Mouse (Mus musculus) ES-CJ7 (cell line): ENCODE data around the gene Krtap12-1.
A peak's percentile ranks its signal among the peaks of the same experiment; 100 is the strongest.
"Not testable (repeated sequence)": the region's sequence is repeated elsewhere in the genome, so short reads cannot be mapped to it uniquely, and the experiment has no call there.

ENCODE experiments used
- DNase-seq: peaks from one replicate; pipeline ENCODE4 v3.0.0; 2011; ENCODE audit warnings: low read depth, low spot score

The Krtap12-1 gene

DNA sequence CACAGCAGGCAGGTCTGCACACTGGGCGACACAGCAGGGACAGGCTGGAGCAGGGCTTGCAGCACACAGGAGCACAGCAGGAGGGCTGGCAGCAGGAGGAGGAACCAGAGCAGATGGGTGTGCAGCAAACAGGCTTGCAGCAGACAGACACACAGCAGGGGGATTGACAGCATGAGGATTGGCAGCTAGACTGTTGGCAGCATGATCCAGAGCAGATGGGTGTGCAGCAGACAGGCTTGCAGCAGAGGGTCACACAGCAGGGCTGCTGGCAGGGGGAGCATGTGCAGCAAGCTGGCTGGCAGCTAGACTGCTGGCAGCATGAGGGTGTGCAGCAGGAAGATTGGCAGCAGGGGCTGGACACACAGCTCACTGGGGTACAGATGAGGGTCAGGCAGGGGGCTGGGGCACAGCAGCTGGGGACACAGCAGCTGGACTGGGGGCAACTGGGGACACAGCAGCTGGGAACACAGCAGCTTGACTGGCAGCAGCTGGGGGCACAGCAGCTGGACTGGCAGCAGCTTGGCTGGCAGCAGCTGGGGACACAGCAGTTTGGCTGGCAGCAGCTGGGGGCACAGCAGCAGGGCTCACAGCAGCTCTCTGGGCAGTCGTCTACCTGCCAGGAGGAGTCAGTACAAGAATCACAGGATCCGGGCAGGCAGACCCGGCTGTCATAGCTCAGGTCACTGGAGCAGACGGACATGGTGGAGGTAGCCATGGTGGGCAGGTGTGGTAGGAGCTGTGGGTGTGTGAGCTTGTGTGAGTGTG lies 21.7 kb downstream of the Krtap12-1 start, which contains the start of gene Gm18596:
Gene Gm18596, minus strand, starts transcription at position 715 of the 765 bp plus-strand sequence.
- not testable (repeated sequence) for DNase-seq

DNA sequence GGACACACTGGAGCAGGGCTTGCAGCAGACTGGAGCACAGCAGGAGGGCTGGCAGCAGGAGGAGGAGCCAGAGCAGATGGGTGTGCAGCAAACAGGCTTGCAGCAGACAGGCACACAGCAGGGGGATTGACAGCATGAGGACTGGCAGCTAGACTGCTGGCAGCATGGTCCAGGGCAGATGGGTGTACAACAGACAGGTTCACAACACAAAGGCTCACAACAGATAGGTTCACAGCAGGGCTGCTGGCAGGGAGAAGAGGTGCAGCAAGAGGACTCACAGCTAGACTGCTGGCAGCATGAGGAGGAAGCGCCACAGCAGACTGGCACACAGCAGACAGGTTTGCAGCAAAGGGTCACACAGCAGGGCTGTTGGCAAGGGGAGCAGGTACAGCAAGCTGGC lies 30.3 kb downstream of the Krtap12-1 start:
- DNase-seq = not testable (repeated sequence)

DNA sequence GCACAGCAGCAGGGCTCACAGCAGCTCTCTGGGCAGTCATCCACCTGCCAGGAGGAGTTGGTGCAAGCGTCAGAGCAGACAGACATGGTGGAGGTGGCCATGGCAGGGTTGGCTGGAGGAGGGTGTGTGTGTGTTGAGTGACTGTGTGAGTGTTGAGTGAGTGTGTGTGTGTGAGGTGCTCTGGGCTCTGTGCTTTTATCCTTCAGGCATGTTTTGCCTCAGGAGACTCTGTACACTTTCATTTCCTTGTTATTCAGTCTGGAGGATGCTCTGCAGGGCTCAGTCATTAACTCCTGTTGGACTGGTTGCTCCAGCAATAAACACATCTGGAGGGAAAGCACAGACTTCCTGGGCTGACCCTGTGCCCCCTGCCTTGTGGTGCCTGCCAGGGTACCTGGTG lies 30.9 kb downstream of the Krtap12-1 start, which contains the start of gene Gm9736:
Gene Gm9736, minus strand, starts transcription at position 101 of the 400 bp plus-strand sequence.
- DNase-seq = not testable (repeated sequence)

DNA sequence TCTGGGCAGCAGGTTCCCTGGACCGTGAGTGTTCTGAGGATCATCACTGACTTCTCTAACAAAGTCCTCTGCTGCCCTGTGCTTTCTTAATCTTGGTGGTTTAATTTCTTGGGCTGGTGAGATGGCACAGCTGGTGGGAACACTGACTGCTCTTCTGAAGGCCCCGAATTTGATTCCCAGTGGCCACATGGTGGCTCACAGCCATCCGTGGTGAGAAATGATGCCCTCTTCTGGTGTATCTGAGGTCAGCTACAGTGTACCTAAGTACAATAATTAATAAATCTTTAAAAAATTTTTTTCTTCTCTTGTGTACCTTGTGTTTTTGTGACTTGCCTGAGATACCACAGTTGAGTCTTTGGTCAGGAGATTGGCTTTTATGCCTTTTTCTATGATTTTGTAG lies 31.9 kb downstream of the Krtap12-1 start:
- not testable (repeated sequence) for DNase-seq

DNA sequence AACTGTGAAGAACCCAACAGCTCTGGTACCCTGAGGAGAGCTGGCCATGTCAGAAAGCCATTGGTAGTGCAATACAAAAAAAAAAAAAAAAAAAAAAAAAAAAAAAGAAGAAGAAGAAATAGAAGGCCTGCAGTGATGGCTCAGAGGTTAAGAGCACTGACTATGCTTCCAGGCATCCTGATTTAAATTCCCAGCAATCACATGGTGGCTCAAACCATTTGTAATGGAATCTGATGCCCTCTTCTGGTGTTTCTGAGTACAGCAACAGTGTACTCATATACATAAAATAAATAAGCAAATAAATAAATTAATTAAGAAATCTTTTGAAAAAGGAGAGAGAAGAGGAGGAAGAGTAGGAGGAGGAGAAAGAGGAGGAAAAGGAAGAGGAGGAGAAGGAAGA lies 33.0 kb downstream of the Krtap12-1 start:
- peak; percentile 28 for DNase-seq

DNA sequence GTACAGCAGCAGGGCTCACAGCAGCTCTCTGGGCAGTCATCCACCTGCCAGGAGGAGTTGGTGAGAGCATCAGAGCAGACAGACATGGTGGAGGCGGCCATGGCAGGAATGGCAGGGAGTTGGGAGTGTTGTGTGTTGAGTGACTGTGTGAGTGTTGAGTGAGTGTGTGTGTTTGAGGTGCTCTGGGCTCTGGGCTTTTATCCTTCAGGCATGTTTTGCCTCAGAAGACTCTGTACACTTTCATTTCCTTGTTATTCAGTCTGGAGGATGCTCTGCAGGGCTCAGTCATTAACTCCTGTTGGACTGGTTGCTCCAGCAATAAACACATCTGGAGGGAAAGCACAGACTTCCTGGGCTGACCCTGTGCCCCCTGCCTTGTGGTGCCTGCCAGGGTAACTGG lies 39.2 kb downstream of the Krtap12-1 start, which contains the start of gene Gm3233:
Gene Gm3233, minus strand, starts transcription at position 101 of the 400 bp plus-strand sequence.
- not testable (repeated sequence) for DNase-seq

DNA sequence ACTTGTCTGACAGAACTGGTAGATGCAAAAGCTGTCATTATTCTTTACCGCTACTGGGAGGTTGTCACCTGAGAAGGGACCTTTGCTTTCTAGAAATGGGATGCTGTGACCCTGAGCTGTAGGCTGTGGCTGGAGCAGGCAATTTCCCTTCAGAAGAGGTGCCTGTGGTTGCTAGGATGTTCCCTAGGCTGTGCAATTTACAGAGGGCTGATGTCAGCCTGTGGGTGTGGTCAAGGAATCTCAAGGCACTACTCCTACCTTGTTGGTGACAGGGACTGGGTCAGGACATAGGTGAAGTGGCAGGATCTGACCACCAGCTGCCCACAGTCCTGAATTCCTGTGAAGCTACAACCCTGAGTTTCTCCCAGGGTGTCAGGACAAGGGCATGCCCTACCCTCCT lies 49.3 kb downstream of the Krtap12-1 start:
- no peak for DNase-seq
